Mouse (Mus musculus) erythroid progenitor cell, adult 5-6 weeks (primary cell): ENCODE measurements around the gene Gm8660. TPM values are rescaled to one million over a fixed set of nuclear protein-coding genes. Genes with fewer than 3 reads are reported as not detected.
"Not testable (repeated sequence)": the region's sequence is repeated elsewhere in the genome, so short reads cannot be mapped to it uniquely, and the experiment has no call there.

Experiments
- ATAC-seq: replicated peaks from 2 replicates; pipeline ENCODE4 v1.8.0; 2016; ENCODE audit warnings: moderate number of reproducible peaks, mild to moderate bottlenecking, moderate TSS enrichment, inconsistent platforms; ENCODE audit not compliant: poor library complexity, low FRiP score, severe bottlenecking
- total RNA-seq, 2 experiments: library from RNA; stranded (forward) in 1 of 2; stranded (reverse) in 1 of 2; fragments of 150-400 nt in 1 of 2; fragments of 186-747, 209-891 nt in 1 of 2; gene quantifications; 2 replicates each; pipeline versions ENCODE4 v1.2.3 to v1.2.4; 2015 to 2017; ENCODE audit warnings: low replicate concordance in 2 of 2

Gene Gm8660
- total RNA-seq (2015; ENCODE audit: low replicate concordance) (not detected in 2 replicates), total RNA-seq (2017; ENCODE audit: low replicate concordance) (not detected in 2 replicates)

- not testable (repeated sequence) for ATAC-seq
These were observed at the start of gene Gm8660 for GRCm38 (mm10) chr7:22370939-22371338. Gm8660 (minus strand) TSS chr7:22371039.

- not testable (repeated sequence) for ATAC-seq
These were observed 42.4 kb upstream of the Gm8660 start, which contains the start of gene Vmn1r148 for GRCm38 (mm10) chr7:22413283-22413682. Vmn1r148 (plus strand) TSS chr7:22413583.

- ATAC-seq, result not testable (repeated sequence)
These were observed 41.2 kb downstream of the Gm8660 start, which contains the start of gene Gm4187 for GRCm38 (mm10) chr7:22329617-22330016. Gm4187 (minus strand) TSS chr7:22329717.

Other genes with a start within 250 kb of the Gm8660 start
- gene Gm10666, start 236.3 kb downstream of the Gm8660 start, total RNA-seq (2015; ENCODE audit: low replicate concordance), result not detected in 2 replicates
- not detected in 2 replicates for gene Gm10666, start 236.3 kb downstream of the Gm8660 start, total RNA-seq (2017; ENCODE audit: low replicate concordance)
- gene Vmn1r142, start 207.0 kb downstream of the Gm8660 start, total RNA-seq (2015; ENCODE audit: low replicate concordance), result not detected in 2 replicates
- not detected in 2 replicates for gene Vmn1r142, start 207.0 kb downstream of the Gm8660 start, total RNA-seq (2017; ENCODE audit: low replicate concordance)
- gene Vmn1r143, start 181.7 kb downstream of the Gm8660 start, total RNA-seq (2015; ENCODE audit: low replicate concordance), result not detected in 2 replicates
- gene Vmn1r143, start 181.7 kb downstream of the Gm8660 start, total RNA-seq (2017; ENCODE audit: low replicate concordance), result not detected in 2 replicates
- not detected in 2 replicates for gene Gm8653, start 169.8 kb downstream of the Gm8660 start, total RNA-seq (2015; ENCODE audit: low replicate concordance)
- not detected in 2 replicates for gene Gm8653, start 169.8 kb downstream of the Gm8660 start, total RNA-seq (2017; ENCODE audit: low replicate concordance)
- not detected in 2 replicates for gene Gm8453, start 141.6 kb downstream of the Gm8660 start, total RNA-seq (2015; ENCODE audit: low replicate concordance)
- not detected in 2 replicates for gene Gm8453, start 141.6 kb downstream of the Gm8660 start, total RNA-seq (2017; ENCODE audit: low replicate concordance)
- not detected in 2 replicates for gene Gm4187, start 41.3 kb downstream of the Gm8660 start, total RNA-seq (2015; ENCODE audit: low replicate concordance)
- gene Gm4187, start 41.3 kb downstream of the Gm8660 start, total RNA-seq (2017; ENCODE audit: low replicate concordance), result not detected in 2 replicates
- gene Vmn1r148, start 42.5 kb upstream of the Gm8660 start, total RNA-seq (2015; ENCODE audit: low replicate concordance), result not detected in 2 replicates
- gene Vmn1r148, start 42.5 kb upstream of the Gm8660 start, total RNA-seq (2017; ENCODE audit: low replicate concordance), result not detected in 2 replicates
- gene Vmn1r149, start 67.2 kb upstream of the Gm8660 start, total RNA-seq (2015; ENCODE audit: low replicate concordance), result not detected in 2 replicates
- gene Vmn1r149, start 67.2 kb upstream of the Gm8660 start, total RNA-seq (2017; ENCODE audit: low replicate concordance), result not detected in 2 replicates
- gene Gm10665, start 93.0 kb upstream of the Gm8660 start, total RNA-seq (2015; ENCODE audit: low replicate concordance), result not detected in 2 replicates
- not detected in 2 replicates for gene Gm10665, start 93.0 kb upstream of the Gm8660 start, total RNA-seq (2017; ENCODE audit: low replicate concordance)
- gene Vmn1r151, start 128.6 kb upstream of the Gm8660 start, total RNA-seq (2015; ENCODE audit: low replicate concordance), result not detected in 2 replicates
- gene Vmn1r151, start 128.6 kb upstream of the Gm8660 start, total RNA-seq (2017; ENCODE audit: low replicate concordance), result not detected in 2 replicates
- not detected in 2 replicates for gene Vmn1r152, start 151.9 kb upstream of the Gm8660 start, total RNA-seq (2015; ENCODE audit: low replicate concordance)
- gene Vmn1r152, start 151.9 kb upstream of the Gm8660 start, total RNA-seq (2017; ENCODE audit: low replicate concordance), result not detected in 2 replicates
- not detected in 2 replicates for gene Gm8677, start 163.8 kb upstream of the Gm8660 start, total RNA-seq (2015; ENCODE audit: low replicate concordance)
- gene Gm8677, start 163.8 kb upstream of the Gm8660 start, total RNA-seq (2017; ENCODE audit: low replicate concordance), result not detected in 2 replicates
- gene Gm4201, start 194.3 kb upstream of the Gm8660 start, total RNA-seq (2015; ENCODE audit: low replicate concordance), result not detected in 2 replicates
- gene Gm4201, start 194.3 kb upstream of the Gm8660 start, total RNA-seq (2017; ENCODE audit: low replicate concordance), result not detected in 2 replicates
- not detected in 2 replicates for gene Gm4565, start 217.1 kb upstream of the Gm8660 start, total RNA-seq (2015; ENCODE audit: low replicate concordance)
- not detected in 2 replicates for gene Gm4565, start 217.1 kb upstream of the Gm8660 start, total RNA-seq (2017; ENCODE audit: low replicate concordance)